Mouse (Mus musculus) liver, adult 2 months (tissue): ENCODE measurements at regions not wholly inside any gene's neighbourhood (a gene's known extent, or its start where the extent isn't known, plus 50 kb on each side); places are given as distances from the start of the nearest gene placed in this dataset.

ENCODE experiments used
- CTCF ChIP-seq: fragments of 200-500 bp; IDR thresholded peaks from 2 replicates; pipeline ENCODE4 v1.5.1; 2011; ENCODE audit warnings: low read depth, low read length, control low read depth
- POLR2A ChIP-seq: fragments of 200-500 bp; IDR thresholded peaks from 2 replicates; pipeline ENCODE4 v1.6.1; 2011; ENCODE audit warnings: low read length, control low read depth; ENCODE audit not compliant: insufficient read depth; ENCODE audit errors: extremely low read depth

GRCm38 (mm10) chr2:171858894-171859293 lies 184.4 kb downstream of the Cbln4 start:
- no peak for TF ChIP-seq CTCF
- no peak for TF ChIP-seq POLR2A
